Mouse (Mus musculus): ENCODE data around the gene Gpr27. TPM values are rescaled to one million over a fixed set of nuclear protein-coding genes. Genes with fewer than 3 reads are reported as not detected.

The Gpr27 gene
- total and polyA plus RNA-seq, 2 experiments from 2014 or later: 18.8 to 71.2 TPM

- H3K9me3 ChIP-seq (ENCODE audit: low read length): no peaks in the 10 kb centered on the region
- H3K4me3 ChIP-seq (ENCODE audit: low read length): no peak overlapping the region
- DNase-seq (ENCODE audit: low spot score) (no peak), ATAC-seq (no peak)
- H3K4me1 ChIP-seq (ENCODE audit: insufficient read depth, low read length): no peaks in the 10 kb centered on the region
- WGBS: 64% methylated on average over 4 of the region's 4 CpGs
- peaks cover 16% of the 10 kb centered on the region; the same call in 1 of the 2 replicates for H3K27me3 ChIP-seq (ENCODE audit: insufficient read depth, low read length)
- H3K36me3 ChIP-seq (ENCODE audit: insufficient read depth, low read length): no peaks in the 10 kb centered on the region
- no peak for TF ChIP-seq CTCF (IDR thresholded peaks at IDR 0.05; ENCODE audit: low read depth)
- H3K4me2 ChIP-seq (ENCODE audit: low read depth, low read length): no peak overlapping the region
- no peak overlapping the region for H3K27ac ChIP-seq
- H3K9ac ChIP-seq (replicated peaks; ENCODE audit: low read length): no peak overlapping the region
Measured at GRCm38 (mm10) chr6:99731926-99732325, 39.4 kb downstream of the Gpr27 start.

GRCm38 (mm10) chr6:99732673-99733072, 40.2 kb downstream of the Gpr27 start:
- no peak overlapping the region for H3K27ac ChIP-seq
- no peaks in the 10 kb centered on the region for H3K9me3 ChIP-seq (ENCODE audit: low read length)
- no peaks in the 10 kb centered on the region for H3K36me3 ChIP-seq (ENCODE audit: insufficient read depth, low read length)
- no peaks in the 10 kb centered on the region for H3K4me1 ChIP-seq (ENCODE audit: insufficient read depth, low read length)
- H3K4me2 ChIP-seq (ENCODE audit: low read depth, low read length): no peak overlapping the region
- WGBS: 53% methylated on average over 8 of the region's 8 CpGs
- ATAC-seq: no peak
- H3K4me3 ChIP-seq (ENCODE audit: low read length): no peak overlapping the region
- no peak overlapping the region for H3K9ac ChIP-seq (replicated peaks; ENCODE audit: low read length)
- TF ChIP-seq CTCF (IDR thresholded peaks at IDR 0.05; ENCODE audit: low read depth): no peak
- H3K27me3 ChIP-seq (ENCODE audit: insufficient read depth, low read length): peaks cover 11% of the 10 kb centered on the region; the same call in 1 of the 2 replicates
- DNase-seq (ENCODE audit: low spot score): no peak

- no peak overlapping the region for H3K4me3 ChIP-seq (ENCODE audit: low read length)
Measured at GRCm38 (mm10) chr6:99734666-99735065, 42.2 kb downstream of the Gpr27 start.

GRCm38 (mm10) chr6:99742866-99743265, 50.4 kb downstream of the Gpr27 start:
- Histone ChIP-seq H3K9ac (replicated peaks; ENCODE audit: low read length) (no peak overlapping the region), H3K27ac (no peak overlapping the region), H3K9me3 (ENCODE audit: low read length) (no peaks in the 10 kb centered on the region), H3K4me3 (ENCODE audit: low read length) (no peak overlapping the region), H3K27me3 (ENCODE audit: insufficient read depth, low read length) (no peaks in the 10 kb centered on the region), H3K36me3 (ENCODE audit: insufficient read depth, low read length) (no peaks in the 10 kb centered on the region), H3K4me1 (ENCODE audit: insufficient read depth, low read length) (peaks cover 7% of the 10 kb centered on the region), H3K4me2 (ENCODE audit: low read depth, low read length) (no peak overlapping the region)
- no peak for TF ChIP-seq CTCF (IDR thresholded peaks at IDR 0.05; ENCODE audit: low read depth)
- DNase-seq (ENCODE audit: low spot score): peak; percentile 64
- 59% methylated on average over 3 of the region's 3 CpGs for WGBS
- peak; percentile 80 for ATAC-seq

More at GRCm38 (mm10) chr6:99734666-99735065, 42.2 kb downstream of the Gpr27 start:
- H3K9ac ChIP-seq (replicated peaks; ENCODE audit: low read length): no peak overlapping the region
- no peaks in the 10 kb centered on the region for H3K4me1 ChIP-seq (ENCODE audit: insufficient read depth, low read length)
- H3K27ac ChIP-seq: no peak overlapping the region
- no peaks in the 10 kb centered on the region for H3K9me3 ChIP-seq (ENCODE audit: low read length)
- WGBS: 77% methylated on average over 5 of the region's 5 CpGs
- no peaks in the 10 kb centered on the region for H3K36me3 ChIP-seq (ENCODE audit: insufficient read depth, low read length)
- H3K4me2 ChIP-seq (ENCODE audit: low read depth, low read length): no peak overlapping the region
- peaks cover 3% of the 10 kb centered on the region; the same call in 1 of the 2 replicates for H3K27me3 ChIP-seq (ENCODE audit: insufficient read depth, low read length)
- DNase-seq (ENCODE audit: low spot score) (no peak), ATAC-seq (no peak)
- no peak for TF ChIP-seq CTCF (IDR thresholded peaks at IDR 0.05; ENCODE audit: low read depth)

Other genes with a start within 250 kb of the Gpr27 start
- 53.6 and 55.2 TPM in 2 replicates for gene Foxp1, start 170.0 kb upstream of the Gpr27 start, total RNA-seq (2014; rRNA removed)
- gene Foxp1, start 170.0 kb upstream of the Gpr27 start, polyA plus RNA-seq (2015; fragmentation: Nextera tagmentation; extraction: Ambion mirVana): 50.9 and 54.8 TPM in 2 replicates
- 6.5 and 6.7 TPM in 2 replicates for gene Eif4e3, start 25.9 kb upstream of the Gpr27 start, total RNA-seq (2014; rRNA removed)
- 6.5 and 6.6 TPM in 2 replicates for gene Eif4e3, start 25.9 kb upstream of the Gpr27 start, polyA plus RNA-seq (2015; fragmentation: Nextera tagmentation; extraction: Ambion mirVana)
- gene Gm20696, start 25.9 kb upstream of the Gpr27 start, total RNA-seq (2014; rRNA removed): 2.9 and 3.6 TPM in 2 replicates
- 2.3 and 2.5 TPM in 2 replicates for gene Gm20696, start 25.9 kb upstream of the Gpr27 start, polyA plus RNA-seq (2015; fragmentation: Nextera tagmentation; extraction: Ambion mirVana)
- 0.11 TPM in 1 of 2 replicates, not detected in the other for gene Prok2, start 33.7 kb downstream of the Gpr27 start, total RNA-seq (2014; rRNA removed)
- 0.41 and 0.44 TPM in 2 replicates for gene Prok2, start 33.7 kb downstream of the Gpr27 start, polyA plus RNA-seq (2015; fragmentation: Nextera tagmentation; extraction: Ambion mirVana)

Data from hindbrain, postnatal 0 days (tissue).